Mouse (Mus musculus) frontal cortex, postnatal 10 days (tissue): ENCODE data around the gene Tpsab1.

Experiments
- DNase-seq, 2 experiments: peaks; one replicate each; pipeline ENCODE4 v3.0.0; 2022; ENCODE audit warnings: low spot score in 2 of 2, mixed read lengths in 1 of 2

Tpsab1 gene

DNA sequence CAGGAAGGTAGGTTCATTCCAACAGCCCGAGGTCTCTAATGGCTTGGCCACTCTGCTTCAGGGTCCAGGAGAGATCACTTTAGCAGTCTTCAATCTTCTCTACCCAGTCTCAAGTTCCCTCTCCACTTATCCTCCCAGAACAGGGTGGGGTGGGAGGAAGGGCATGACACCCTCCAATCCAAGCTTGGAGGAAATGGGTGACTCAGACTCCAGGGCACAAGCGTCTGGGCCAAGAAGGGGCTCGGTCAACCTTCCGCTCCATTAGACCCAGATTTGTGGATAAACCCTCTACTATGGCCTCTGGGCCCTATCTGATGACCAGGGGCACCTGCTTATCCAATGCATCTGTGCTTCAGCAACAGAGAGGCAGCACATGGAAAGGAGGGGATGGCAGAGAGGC, at the start of gene Tpsab1:
Gene Tpsab1, minus strand, starts transcription at position 101 of the 400 bp plus-strand sequence.
- DNase-seq = no peak

DNA sequence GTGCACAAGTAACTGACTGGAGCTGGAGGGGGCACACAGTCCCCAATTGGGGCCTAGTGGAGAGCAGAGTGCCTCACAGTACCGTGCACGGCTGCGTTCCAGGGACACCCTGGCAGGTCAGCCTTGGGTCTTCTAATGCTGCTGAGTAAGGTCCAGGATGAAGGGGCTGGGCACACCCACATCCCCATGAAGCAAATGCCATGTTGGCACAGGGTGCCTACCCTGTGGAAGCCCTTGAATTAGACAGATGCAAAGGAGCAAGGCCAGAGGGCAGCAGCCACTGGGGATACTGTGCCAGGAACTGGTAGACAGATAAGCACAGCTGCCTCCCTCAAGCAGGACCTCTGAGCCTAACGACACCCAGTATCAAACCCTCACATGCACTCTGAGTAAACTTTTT, 49.2 kb upstream of the Tpsab1 start:
- no peak for DNase-seq

DNA sequence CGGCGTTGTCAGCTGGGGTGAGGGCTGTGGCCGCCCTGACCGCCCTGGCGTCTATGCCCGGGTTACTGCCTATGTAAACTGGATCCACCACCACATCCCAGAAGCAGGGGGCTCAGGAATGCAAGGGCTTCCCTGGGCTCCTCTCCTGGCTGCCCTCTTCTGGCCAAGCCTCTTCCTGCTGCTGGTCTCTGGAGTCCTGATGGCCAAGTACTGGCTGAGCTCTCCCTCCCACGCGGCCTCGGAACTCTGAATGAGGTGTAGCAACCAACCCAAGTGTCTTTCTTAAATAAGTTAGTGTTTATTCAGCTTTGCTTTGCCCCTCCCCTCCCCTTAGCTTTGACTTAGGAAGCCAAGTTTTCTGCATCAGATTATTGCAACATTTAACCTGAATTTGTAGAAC, 28.6 kb upstream of the Tpsab1 start:
- DNase-seq = no peak

DNA sequence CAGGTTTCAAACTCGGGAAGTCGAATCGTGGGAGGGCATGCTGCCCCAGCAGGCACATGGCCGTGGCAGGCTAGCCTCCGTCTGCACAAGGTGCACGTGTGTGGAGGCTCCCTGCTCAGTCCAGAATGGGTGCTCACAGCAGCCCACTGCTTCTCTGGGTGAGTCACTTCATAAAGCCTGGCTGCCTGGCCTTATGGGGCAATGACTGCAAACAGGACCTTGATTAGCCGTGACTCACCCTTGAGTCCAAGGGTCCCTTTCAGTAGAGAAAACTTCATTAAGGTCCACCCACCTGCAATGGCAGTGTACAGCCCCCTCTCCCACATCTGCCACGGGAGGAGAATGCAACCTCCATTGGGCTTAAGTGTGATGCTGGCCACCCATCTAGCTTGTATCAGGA, 27.1 kb upstream of the Tpsab1 start:
- no peak for DNase-seq

DNA sequence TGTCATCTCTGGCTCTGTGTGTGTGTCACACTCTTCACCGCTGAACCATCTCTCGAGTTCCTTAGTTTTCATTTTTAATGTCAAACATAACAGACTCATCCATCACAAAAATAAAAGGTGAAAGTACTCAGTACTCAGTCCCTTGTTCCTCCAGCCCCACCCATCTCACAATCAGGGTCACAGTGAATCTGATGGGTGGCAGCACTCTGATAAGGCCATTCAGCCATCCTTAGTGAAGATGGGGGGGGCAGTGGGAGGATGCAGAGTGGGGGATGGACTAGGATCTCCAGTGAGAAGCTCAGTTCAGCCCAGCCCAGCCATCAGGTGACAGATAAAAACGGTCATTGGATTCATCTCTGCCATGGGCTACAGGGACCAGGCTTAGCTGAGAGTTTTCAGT, 23.6 kb upstream of the Tpsab1 start, which contains the start of gene Tpsg1:
Gene Tpsg1, plus strand, starts transcription at position 301 of the 400 bp plus-strand sequence.
- no peak for DNase-seq

DNA sequence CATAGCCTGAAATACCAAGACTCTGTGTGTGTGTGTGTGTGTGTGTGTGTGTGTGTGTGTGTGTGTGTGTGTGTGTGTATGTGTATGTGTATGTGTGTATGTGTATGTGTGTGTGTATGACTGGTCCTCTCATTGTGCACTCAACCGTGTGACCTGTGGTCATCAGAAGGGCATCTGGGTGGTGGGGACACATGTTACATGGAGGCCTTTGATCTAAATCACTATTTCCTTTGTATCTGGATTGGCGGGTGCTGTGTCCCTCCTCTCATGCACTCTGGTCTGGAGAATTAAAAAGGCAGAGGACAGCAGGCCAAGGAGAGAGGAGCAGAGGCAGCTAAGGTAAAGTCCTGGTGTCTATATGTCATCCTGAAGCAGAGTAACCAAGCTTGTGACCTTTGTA, 20.6 kb upstream of the Tpsab1 start, which contains the start of gene Tpsb2:
Gene Tpsb2, plus strand, starts transcription at position 301 of the 400 bp plus-strand sequence.
- no peak for DNase-seq

DNA sequence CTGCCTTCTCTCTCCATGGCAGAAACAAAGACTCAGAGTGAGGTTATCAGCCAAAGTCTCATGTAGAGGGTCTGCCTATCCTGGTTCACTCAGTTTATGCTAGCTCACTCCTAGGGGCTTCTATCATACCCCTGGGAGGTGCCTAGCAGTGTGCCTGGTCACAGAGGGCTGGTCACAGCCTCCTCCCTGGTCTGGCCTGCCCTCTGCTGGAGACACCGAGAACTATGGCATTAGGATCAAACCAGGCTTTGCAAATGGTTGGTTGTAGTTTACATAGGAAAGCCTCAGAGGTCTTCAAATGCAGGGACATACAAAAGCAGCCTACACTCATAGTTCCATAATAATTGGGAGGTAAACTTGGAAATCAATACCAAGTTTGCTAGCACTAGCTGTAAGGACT, 18.4 kb upstream of the Tpsab1 start:
- DNase-seq = no peak

DNA sequence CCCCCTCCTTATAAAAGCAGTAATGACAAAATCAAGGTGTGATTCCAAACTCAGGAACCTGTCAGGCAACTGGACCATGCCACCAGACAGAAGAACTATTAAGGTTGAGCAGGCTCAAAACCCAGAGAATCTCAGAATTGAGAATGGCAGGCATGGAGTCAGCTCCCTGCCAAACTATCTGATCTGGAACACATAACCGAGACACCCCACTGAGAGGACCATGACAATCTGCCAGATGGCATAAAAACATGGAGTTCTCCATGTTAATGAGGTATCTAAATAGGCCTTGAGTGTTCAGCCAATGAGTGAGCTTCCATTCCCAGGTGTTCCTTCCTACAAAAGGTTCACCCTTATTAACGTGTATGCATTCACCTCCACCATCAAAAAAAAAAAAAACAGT, 15.9 kb upstream of the Tpsab1 start:
- no peak for DNase-seq

DNA sequence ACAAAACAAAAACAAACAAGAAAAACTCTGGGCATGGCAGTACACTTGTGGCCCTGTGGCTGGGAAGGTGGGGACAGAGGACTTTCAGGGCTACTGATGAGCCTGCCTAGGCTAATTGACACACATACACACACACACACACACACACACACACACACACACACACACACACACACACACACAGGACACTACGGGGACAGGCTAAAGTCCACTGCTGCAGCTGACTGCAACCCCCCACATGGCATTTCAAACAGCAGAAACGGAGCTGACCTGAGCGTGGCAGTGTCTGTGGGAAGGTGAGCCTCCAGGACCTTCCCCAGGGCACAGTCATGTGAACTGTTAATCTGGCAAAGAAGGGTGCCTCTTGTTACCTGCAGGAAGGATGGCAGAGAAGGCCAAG, 3.9 kb downstream of the Tpsab1 start:
- DNase-seq = no peak

DNA sequence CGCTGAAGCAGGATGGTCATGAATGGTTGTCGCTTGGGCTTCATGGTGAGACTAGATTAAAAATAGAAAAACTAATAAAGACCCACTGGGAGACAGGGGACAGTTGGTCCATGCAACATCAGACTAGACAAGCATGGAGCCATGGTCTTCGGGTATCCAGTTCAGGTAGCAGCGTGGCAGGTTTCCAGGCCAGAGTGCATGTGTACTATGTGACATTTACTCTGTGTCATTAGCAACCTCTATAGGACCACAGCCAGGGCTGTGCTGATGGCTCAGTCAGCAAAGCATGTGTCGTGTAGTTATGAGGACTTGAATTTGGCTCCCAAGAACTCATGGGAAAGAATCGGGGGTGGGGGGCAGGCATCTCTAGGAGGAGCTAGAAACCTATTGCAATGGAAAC, 5.4 kb downstream of the Tpsab1 start:
- DNase-seq = no peak

DNA sequence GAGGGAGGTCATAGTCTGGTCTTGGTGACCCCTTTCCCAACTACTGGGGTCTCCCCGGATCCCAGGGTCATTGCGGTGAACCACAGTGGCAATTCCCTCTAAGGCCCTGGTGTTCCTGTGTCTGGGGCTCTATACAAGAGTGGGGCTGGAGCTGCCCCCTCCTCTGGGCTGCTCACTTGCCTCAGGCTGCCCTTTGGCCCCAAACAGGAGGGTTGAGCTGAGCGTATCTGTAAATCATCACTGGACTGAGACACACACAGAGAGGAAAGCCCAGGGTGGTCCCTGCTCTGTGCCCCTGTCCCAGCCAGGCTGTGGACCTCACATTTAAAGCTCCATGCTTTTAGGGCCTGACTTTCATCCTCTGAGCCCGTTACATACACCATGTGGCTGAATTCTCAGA, 7.1 kb downstream of the Tpsab1 start:
- DNase-seq = no peak

DNA sequence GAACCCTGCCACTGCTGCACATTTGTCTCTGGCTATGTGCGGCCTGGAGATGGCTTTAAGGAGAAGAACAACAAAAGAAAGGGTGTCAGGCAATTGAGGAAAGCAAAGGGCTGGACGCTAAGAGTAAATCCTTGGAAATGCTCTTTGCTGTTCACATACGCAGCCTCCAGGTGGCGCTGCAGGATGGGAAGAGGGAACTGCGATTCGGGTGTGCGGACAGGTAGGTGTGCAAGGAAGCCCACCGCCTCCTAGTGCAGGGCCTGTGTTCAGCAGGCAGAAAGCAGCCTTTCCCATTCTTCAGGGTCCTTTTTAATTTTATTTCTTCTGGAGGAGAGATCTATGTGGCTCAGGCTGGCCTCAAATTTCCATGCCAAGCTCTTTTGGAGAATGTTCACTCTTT, 11.4 kb downstream of the Tpsab1 start:
- peak; percentile 21 to 65 for DNase-seq

DNA sequence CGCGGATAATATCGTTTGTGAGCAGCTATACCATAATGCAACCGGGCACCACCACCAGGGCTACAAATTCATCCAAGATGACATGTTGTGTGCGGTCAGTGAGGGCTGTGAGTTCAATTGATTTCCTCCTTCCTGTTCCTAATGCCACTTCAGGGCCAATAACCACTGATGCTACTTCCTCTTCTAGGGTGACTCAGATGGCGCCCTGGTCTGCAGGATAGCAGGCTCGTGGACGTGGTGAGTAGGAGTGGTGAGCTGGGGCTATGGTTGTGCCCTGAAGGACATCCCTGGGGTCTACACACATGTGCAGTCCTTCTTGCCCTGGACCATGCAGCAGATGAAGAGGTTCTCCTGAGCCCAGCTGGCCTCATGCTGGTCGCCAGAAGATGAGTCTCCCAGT, 13.0 kb downstream of the Tpsab1 start:
- no peak for DNase-seq

DNA sequence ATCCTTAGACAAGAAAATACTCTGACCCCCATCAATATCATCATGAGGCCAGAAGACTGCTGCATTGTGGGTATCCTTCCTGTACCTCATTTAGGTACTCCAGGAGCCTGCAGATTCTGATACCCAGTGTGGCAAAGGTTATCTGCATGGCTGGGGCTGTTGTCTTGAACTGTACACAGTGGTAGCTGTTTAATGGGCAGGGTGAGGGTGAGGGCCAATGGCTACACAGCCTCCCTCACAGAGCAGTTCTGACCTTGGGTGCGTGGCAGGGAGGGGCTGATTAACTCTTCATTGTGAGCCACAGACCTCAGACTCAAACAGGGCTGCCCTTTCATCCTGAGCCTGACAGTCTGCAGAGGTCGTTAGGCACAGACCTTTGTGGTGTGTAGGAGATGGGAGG, 22.4 kb downstream of the Tpsab1 start:
- DNase-seq = no peak

DNA sequence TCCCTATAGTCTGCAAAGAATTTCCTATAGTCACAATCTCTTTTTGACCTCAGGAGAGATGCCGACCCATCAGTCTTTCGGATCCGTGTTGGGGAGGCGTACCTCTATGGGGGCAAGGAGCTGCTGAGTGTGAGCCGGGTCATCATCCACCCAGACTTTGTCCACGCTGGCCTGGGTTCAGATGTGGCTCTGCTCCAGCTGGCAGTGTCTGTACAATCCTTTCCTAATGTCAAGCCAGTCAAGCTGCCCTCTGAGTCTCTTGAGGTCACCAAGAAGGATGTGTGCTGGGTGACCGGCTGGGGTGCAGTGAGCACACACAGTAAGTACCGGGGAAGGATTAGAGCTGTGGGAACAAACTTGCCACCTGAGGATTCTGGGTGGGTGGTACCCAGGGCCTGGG, 24.5 kb downstream of the Tpsab1 start:
- no peak for DNase-seq

DNA sequence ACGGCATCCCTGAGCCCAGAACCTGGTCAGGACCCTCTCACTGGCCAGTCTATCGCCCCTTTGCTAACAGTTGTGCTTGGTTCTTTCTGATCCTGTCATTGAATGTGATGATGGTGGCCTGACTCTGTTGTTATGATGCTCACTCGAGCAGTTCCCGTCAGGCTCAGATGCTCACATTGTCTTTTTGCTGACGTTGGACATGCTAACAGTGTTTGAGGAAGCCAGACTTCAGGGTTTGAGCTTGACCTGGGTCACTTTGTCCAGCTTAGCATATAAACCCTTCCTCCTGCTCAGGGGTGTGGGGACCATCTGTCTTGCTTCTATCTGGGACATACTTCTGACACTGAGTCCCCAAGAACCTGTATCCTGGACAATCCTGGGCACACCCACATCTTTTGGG, 27.0 kb downstream of the Tpsab1 start, which contains the start of gene Prss29:
Gene Prss29, plus strand, starts transcription at position 301 of the 400 bp plus-strand sequence.
- no peak for DNase-seq

DNA sequence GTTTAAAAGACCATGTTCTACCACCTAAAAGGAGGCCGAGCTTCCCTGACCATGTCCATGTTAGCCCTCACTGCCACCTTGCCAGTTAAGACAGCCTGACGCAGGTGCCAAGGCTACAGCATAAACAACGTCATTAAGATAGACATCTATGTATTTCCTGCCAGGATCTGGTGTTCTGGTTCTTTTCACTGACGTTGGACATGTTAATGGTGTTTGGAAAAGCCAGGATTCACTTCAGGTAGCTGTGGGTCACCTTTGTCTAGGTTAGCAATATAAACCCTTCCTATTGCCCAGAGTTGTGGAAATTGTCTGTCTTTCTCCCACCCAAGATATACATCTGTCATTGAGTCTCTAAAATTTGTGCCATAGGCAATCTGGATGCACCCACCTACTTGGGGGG, 37.0 kb downstream of the Tpsab1 start, which contains the start of gene Prss28:
Gene Prss28, plus strand, starts transcription at position 301 of the 400 bp plus-strand sequence.
- DNase-seq = no peak

DNA sequence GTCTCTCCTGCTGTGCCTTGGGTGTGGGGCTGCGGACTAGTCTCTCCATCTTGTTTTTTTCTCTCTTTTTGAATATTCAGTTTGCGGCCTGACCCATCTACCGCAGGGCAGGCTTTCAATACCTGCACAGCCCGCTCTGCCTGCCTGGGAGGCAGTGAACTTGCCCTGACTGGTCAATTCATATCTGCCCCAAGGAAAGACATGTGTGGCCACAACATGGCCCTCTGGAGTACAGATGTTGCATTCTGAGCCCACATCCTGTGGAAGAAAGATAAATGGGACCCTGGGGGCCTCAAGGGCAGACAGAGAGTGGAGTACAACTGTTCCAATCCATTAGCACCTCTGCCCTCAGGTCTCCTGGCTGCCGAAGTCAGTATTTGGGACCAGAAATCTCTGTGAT, 47.3 kb downstream of the Tpsab1 start, which contains the start of gene Prss34:
Gene Prss34, plus strand, starts transcription at position 301 of the 400 bp plus-strand sequence.
- no peak for DNase-seq

DNA sequence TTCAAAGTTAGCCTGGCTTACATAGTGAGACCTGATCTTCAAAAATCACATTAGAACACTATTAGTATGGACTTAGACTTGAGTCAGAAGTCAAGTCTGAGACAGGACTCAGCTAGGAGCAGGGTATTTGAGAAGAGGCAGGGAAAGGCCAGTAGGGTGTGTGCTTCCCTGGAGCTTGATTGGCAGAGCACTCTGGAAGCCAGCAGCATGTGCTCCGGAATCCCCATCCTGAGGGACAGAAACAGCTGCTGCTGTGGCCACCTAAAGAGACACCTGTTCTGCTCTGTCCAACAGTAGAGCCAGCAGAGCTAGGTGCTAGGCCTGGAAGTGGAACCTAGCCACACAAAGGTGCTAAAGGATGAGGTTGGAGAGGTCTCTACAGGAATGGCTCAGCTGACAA, 51.3 kb downstream of the Tpsab1 start:
- DNase-seq = no peak

DNA sequence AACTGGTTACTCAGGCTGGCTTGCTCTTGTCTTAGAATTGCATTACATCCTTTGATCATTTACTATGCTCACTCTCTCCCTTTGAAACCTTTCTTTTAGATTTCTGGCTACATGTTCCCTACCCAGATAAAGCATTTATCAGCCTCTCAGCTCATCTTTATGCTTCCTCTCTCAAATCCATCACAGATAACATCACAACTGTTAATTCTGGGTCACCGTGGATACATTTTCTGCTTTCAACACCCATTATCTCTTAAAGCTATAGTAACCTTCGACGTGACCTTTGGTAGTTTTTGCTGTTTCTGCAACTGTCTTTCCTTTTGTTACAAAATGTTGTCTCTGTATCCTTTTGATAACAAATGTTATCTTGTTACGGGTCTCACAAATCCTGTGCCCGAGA, 51.9 kb downstream of the Tpsab1 start:
- no peak for DNase-seq
